Mouse (Mus musculus) brown adipose tissue, adult 24 weeks (tissue): Measurements from ENCODE around the gene Fnip1. TPM values are rescaled to one million over a fixed set of nuclear protein-coding genes. Genes with fewer than 3 reads are reported as not detected.
A peak's percentile ranks its signal among the peaks of the same experiment; 100 is the strongest.
"Not testable (repeated sequence)": the region's sequence is repeated elsewhere in the genome, so short reads cannot be mapped to it uniquely, and the experiment has no call there.

Source experiments
- H3K27ac ChIP-seq: fragments of 200-500 bp; replicated peaks from 2 replicates; pipeline ENCODE4 v1.5.1; 2012; ENCODE audit warnings: low read depth, mild to moderate bottlenecking, low read length
- H3K4me1 ChIP-seq: fragments of 200-500 bp; 2 replicates; pipeline ENCODE4 v1.6.1; 2012; ENCODE audit warnings: low read length, mixed read lengths; ENCODE audit not compliant: control insufficient read depth, insufficient read depth, insufficient read length
- H3K4me3 ChIP-seq: fragments of 200-500 bp; 2 replicates; pipeline ENCODE4 v1.5.1; 2012; ENCODE audit warnings: low read depth, mild to moderate bottlenecking, low read length, moderate library complexity; ENCODE audit not compliant: insufficient read depth
- polyA plus RNA-seq: library from polyadenylated mRNA; stranded (reverse); fragments of >200 nt; gene quantifications from 2 replicates; pipeline ENCODE4 v1.2.4, GENCODE M21; 2012; ENCODE audit not compliant: missing spikeins, insufficient read depth, insufficient read length

The Fnip1 gene
- 15.2 and 16.5 TPM in 2 replicates for polyA plus RNA-seq

DNA sequence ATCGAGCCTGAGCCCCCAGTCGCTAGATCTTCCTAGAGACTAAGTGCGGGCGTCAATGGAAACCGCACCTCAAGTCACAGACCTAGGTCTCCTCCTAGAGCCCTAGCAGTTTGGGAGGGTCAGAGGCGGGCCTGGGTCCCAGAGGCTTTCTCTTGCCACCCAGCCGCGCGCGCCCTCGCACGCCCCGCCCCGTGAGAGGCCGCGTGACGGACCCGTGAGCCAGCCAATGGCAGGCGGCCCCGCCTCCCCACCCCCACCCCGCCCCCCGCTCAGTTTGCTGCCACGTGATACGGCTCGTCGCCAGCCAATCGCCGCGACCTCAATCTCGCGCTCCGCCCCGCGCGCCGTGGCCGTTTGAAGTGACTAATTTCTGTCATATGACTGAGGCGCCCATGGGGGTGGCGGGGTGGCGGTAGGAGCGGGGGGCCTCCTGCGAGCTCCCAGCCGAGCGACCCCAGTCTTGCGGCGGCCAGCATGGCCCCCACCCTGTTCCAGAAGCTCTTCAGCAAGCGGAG, at the start of gene Fnip1:
Gene Fnip1, plus strand, starts transcription at position 377 of the 515 bp plus-strand sequence.
- Histone ChIP-seq H3K27ac (peak within 1 kb of the TSS; percentile 91), H3K4me3 (peak within 1 kb of the TSS; percentile 98), H3K4me1 (peaks cover 9% of the 10 kb centered on the region; the same call in 1 of the 2 replicates)

DNA sequence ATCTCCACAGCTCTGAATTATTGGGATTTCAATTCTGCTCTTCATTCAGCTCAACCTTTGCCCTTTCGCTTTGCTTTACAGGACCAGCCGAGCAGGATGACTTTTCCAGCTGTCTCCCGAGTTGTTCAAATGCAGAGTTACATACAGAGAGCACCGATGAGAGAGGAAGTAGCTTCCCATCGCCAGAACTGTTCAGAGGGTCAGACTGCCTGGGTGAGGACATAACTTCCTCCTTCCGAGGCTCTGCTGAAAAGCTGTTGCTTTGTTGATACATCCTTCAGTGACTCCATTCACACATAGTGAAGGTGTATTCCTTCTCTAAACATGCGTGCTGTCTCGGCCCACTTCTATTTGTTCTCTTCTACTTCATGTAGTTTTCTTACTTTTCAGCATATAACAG, 47.6 kb upstream of the Fnip1 start:
- Histone ChIP-seq H3K27ac (no peak overlapping the region), H3K4me1 (no peaks in the 10 kb centered on the region), H3K4me3 (no peak overlapping the region)

DNA sequence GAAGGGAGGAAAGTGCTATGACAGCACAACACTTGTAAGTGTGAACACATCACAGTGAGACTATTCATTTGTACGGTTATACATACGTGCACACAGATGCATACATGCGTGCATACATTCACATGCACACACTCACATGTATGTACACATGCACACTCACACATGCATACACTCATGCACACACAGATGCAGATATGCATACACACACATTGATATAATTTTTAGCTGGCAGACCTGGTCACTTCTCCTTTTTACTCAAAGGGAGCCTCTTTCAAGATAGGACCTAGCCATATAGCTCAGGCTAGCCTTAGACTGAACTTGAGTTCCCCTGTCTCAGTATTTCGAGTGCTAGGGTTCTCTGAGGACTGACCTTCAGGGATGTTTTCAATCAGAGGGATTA, 46.7 kb upstream of the Fnip1 start:
- no peak overlapping the region for H3K27ac ChIP-seq
- no peaks in the 10 kb centered on the region for H3K4me1 ChIP-seq
- H3K4me3 ChIP-seq = no peak overlapping the region

DNA sequence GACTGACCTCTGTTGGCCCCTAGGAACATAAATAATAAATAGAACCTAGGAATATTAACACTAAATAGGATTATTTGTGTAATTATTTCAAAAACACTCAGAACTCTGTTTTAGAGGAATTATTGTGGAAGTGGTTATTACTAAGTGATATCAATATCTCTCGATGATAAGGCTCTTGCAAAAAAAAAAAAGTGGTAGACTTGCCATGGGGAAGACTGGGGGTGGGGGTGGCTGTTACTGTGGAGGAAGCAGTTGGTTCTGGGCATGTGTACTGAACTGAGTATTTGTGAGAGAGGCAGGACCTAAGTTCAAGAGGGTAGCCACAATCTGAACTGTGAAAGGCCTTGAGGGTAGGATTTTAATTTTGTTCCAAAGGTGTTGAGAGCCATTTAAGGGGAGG, 41.3 kb upstream of the Fnip1 start:
- Histone ChIP-seq H3K27ac (no peak overlapping the region), H3K4me3 (no peak overlapping the region), H3K4me1 (no peaks in the 10 kb centered on the region)

DNA sequence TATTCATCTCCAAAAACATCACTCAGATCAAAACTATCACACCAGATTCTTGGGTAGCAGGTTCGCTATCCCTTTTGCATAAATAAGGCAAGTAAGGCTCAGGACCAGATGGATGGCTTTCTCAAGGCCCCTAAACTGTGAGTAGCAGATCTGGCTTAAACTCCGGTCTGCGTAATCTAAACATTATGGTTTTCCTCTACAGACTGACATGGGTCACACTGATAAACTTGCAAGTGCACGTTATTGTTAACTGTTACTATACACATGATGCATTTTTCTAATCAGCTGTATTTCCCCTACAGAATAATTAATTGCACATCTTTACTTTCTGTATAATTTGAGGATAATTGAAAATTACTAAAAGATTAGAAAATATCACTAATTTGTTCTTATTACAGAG, 39.9 kb upstream of the Fnip1 start:
- H3K4me3 ChIP-seq = no peak overlapping the region
- no peak overlapping the region for H3K27ac ChIP-seq
- no peaks in the 10 kb centered on the region for H3K4me1 ChIP-seq

DNA sequence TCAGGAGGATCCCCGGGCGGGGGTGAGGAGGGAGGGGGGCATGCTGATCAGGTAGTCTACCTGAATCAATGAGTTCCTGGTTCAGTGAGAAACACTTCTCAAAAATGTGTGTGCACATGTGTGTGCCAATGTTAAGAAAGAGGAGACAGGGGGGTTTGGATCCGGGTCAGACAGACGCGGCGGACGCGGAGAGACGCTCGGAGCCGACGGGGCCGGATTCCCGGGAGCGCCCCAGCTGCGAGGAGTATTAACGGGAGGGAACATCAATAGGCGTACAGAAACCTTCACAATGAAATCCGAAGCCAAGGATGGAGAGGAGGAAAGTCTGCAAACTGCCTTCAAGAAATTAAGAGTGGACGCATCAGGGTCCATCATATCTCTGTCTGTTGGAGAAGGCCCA, 37.2 kb upstream of the Fnip1 start:
- H3K4me3 ChIP-seq, H3K4me1 ChIP-seq, H3K27ac ChIP-seq: not testable (repeated sequence)

DNA sequence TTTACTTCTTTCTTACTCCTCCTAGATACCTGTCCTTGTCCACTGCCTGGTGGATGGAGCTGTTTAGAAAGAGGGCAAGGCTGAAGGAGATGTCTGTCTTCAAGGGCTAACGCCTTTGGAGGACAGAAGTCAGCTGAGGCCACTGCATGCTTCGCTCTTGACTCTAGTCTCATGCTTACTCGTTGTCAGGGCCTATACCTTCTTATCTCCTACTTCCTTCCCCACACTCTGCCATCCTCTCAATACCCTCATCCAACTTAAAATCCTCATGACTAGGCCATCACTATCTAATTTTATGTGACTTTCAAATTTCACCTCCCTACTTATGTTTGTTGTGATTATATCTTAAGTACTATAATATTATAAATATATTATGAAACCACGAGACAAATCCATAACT, 33.1 kb upstream of the Fnip1 start:
- Histone ChIP-seq H3K4me3 (no peak overlapping the region), H3K27ac (no peak overlapping the region), H3K4me1 (no peaks in the 10 kb centered on the region)

DNA sequence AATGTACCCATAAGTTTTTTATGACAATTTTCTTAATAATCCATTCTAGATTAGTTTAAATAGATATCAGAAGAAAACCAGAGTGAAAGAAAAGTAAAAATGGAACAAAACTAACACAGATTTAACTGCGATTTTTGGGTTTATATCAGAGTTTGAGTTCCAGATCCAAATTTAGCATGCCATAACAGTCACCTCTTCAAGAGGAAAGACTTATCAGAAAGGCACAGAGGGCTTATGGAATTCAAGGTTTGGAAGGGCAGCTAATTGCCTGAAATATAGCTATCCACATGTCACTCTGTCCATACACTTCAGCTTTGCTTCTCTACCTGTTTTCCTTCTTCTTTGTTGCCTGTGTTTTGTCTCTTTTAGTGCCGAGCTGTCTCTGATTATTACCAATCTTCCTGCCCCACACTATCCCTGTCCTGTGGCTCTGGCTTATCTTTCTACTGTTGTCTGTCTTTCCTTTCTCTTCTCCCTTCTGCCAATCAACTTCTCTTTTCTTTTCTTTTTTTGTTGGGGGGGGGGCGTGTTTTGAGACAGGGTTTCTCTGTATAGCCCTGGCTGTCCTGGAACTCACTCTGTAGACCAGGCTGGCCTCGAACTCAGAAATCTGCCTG, 31.0 kb upstream of the Fnip1 start:
- Histone ChIP-seq H3K4me1 (no peaks in the 10 kb centered on the region), H3K4me3 (no peak overlapping the region), H3K27ac (no peak overlapping the region)

DNA sequence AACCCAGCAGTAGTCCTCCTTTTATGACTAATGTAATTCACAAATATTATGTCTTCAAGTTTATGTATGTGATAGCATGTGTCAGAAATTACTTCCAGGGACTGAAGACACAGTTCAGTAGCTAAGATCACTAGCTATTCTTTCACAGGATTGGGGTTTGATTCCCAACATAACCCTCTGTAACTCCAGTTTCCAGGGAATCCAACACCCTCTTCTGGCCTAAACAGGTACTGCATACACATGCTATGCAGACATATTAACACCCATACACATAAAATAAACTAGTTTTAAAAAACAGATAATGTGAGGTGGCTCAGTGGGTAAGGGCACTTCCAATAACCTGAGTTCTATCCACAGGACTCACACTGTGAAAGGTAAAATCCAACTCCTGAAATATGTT, 27.4 kb upstream of the Fnip1 start:
- Histone ChIP-seq H3K27ac (no peak overlapping the region), H3K4me3 (no peak overlapping the region), H3K4me1 (no peaks in the 10 kb centered on the region)

DNA sequence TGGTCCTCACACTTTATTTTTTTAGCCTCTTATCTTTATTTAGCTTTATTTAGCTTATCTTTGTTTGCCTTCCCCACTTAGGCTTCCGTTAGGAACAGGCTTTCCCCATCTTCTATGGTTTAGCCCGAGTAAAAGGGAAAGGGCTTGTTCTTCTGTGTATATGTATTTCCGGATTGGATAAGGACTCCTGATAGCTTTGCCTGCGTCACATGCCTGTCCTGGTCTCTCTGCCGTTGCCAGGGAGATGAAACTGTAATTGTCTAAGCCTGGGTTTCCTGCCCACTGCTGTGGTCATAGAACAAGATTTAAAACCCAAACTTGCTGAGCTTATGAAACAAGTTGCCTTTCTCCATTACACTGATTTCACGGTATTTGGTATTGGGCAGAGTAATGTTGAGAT, 25.0 kb upstream of the Fnip1 start:
- Histone ChIP-seq H3K4me3 (no peak overlapping the region), H3K27ac (no peak overlapping the region), H3K4me1 (no peaks in the 10 kb centered on the region)

DNA sequence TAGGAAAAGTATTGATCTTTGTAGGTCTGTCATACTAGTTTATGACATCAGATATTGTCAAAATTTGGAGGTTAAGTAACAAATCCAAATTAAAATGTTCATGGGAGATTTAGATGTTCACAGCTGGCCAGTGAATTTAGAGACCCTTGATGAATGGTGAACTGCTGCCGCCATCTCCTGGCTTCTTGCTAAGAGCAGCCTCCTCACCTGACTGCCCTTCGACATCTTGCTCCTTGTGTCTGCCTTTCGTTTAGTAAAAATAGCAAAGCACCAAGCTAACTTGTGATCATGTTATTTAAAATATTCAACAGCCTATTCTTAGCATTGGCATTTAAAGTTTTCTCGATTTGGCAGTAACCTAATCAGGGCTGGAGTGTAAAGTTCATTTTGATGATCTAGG, 15.0 kb upstream of the Fnip1 start:
- no peak overlapping the region for H3K27ac ChIP-seq
- H3K4me1 ChIP-seq = no peaks in the 10 kb centered on the region
- H3K4me3 ChIP-seq = no peak overlapping the region

DNA sequence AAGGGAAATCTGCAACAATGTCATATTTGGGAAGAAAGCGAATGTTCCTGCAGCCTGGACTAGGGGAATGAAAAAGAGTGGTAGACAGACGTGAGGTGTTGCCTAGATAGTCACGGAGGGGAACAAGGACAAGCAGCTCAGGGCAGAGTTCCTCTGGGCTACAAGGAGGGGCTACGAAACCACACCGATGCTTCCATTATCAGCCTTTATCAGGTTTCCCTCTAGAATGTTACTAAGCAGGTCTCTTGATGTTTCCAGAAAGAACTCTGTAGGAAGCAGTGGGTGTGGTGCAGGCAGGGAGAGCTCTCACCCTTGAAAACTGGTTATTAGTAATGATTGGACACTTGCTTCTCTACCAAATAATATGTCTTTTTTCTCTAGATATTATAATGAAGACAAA, 11.7 kb upstream of the Fnip1 start:
- Histone ChIP-seq H3K4me3 (no peak overlapping the region), H3K27ac (no peak overlapping the region), H3K4me1 (no peaks in the 10 kb centered on the region)

DNA sequence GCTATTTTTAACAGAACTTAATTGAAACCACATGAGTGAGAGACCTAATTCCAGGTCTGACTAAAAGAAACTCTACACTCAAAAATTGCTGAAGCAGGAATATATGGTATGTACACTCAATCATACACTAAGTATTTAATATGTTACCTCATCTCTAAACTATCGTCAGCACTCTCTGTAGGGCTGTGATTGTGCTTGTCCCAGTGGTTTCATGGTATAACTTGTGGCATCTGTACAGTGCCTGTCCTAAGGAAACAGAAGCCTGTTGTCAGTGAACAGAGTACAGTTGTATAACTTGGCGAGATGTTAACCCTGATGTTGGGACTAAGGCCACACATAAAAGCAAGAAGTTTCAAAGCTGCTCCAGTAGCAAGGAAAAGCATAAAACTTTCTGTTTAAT, 10.9 kb upstream of the Fnip1 start:
- no peak overlapping the region for H3K27ac ChIP-seq
- H3K4me3 ChIP-seq = no peak overlapping the region
- no peaks in the 10 kb centered on the region for H3K4me1 ChIP-seq

DNA sequence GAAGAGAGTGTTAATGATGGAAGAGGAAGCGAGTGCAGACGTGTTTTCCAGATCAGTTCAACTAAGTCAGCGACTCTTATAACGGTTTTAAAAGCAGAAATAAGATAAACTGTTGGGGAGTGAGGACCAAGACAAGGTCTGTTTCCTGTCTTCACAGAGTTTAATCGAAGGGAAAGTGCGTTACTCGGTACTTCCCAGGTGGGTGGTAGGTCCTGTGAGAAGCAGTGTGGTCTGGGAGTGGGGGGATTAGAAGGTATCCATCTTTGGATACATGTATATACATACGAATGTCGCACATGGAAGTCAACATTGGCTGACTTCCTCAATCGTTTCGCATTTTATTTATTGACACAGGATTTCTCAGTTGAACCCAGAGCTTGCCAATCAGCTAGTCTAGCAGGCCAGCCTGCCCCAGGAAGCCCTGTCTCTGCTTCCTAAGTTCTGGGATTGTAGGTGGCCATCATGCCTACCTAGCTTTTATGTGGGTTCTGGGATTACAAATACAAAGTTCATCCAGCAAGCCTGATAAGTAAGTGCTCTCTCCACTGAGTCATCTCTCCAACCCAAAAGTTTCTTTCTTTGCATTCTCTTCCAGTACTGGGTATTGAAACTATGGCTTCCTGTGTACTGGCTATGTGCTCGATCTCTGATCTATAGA, 10.2 kb upstream of the Fnip1 start:
- Histone ChIP-seq H3K4me3 (no peak overlapping the region), H3K4me1 (no peaks in the 10 kb centered on the region), H3K27ac (no peak overlapping the region)

DNA sequence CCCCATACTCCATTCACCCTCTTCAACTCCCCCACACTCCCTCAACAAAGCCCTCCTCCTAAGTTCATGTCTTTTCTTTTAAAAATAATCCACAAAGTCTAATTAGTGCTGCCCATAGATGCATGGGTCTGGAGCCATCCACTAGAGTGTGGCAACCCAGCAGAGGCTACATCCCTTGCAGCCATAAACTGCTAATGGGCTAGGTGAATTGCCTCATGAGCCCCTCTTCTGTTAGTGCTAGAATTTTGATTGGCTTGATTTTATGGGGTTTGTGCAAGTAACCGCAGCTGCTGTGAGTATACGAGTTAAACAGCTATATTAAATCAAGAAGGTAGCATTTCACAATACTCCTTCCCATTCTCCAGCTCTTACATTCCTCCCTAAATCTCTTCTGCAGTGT, 8.8 kb upstream of the Fnip1 start:
- no peak overlapping the region for H3K4me3 ChIP-seq

DNA sequence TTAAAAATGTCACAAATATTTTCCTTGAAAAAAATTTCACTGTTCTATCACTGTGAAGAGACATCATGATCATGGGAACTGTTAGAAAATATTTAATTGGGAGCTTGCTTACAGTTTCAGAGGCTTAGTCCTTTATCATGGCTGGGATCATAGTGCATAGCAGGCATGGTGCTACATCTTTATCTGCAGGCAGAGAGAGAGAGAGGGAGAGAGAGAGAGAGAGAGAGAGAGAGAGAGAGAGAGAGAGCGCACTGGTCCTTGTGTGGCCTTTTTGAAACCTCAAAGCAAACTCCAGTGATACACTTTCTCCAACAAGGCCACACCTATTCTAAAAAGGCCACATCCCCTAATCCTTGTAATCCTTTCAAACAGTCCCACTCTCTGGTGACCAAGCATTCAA, 2.2 kb upstream of the Fnip1 start:
- no peak overlapping the region for H3K4me3 ChIP-seq
- peaks cover 4% of the 10 kb centered on the region; the same call in 1 of the 2 replicates for H3K4me1 ChIP-seq
- H3K27ac ChIP-seq = no peak overlapping the region

More for the DNA sequence above, 8.8 kb upstream of the Fnip1 start:
- Histone ChIP-seq H3K4me1 (no peaks in the 10 kb centered on the region), H3K27ac (no peak overlapping the region)
